Mouse (Mus musculus) limb, embryonic 12.5 days (tissue): ENCODE measurements around the gene Vmn1r49. TPM values are rescaled to one million over a fixed set of nuclear protein-coding genes. Genes with fewer than 3 reads are reported as not detected.
"Not testable (repeated sequence)": the region's sequence is repeated elsewhere in the genome, so short reads cannot be mapped to it uniquely, and the experiment has no call there.

Source experiments
- ATAC-seq: fragments of 200-750 bp; cut with Nextera tagmentation; 2 replicates; pipeline ENCODE4 v1.8.0; 2017; ENCODE audit warnings: low read depth, moderate TSS enrichment; ENCODE audit not compliant: insufficient number of reproducible peaks, insufficient read depth, low FRiP score, low TSS enrichment
- H3K27ac ChIP-seq: fragments of 300-500 bp; sonication (generic); 2 replicates; pipeline ENCODE4 v1.5.1; 2016; ENCODE audit warnings: mild to moderate bottlenecking, moderate library complexity
- H3K27me3 ChIP-seq: fragments of 300-500 bp; sonication (generic); 2 replicates; pipeline ENCODE4 v1.6.1; 2016; ENCODE audit warnings: mild to moderate bottlenecking, moderate library complexity
- H3K36me3 ChIP-seq: fragments of 300-500 bp; sonication (generic); 2 replicates; pipeline ENCODE4 v1.6.1; 2016; ENCODE audit warnings: mild to moderate bottlenecking, moderate library complexity
- H3K4me1 ChIP-seq: fragments of 300-500 bp; sonication (generic); replicated peaks from 2 replicates; pipeline ENCODE4 v1.6.1; 2016
- H3K4me2 ChIP-seq: fragments of 300-500 bp; sonication (generic); 2 replicates; pipeline ENCODE4 v1.6.1; 2016; ENCODE audit warnings: mild to moderate bottlenecking, moderate library complexity
- H3K4me3 ChIP-seq: fragments of 300-500 bp; sonication (generic); replicated peaks from 2 replicates; pipeline ENCODE4 v1.5.1; 2016; ENCODE audit warnings: mild to moderate bottlenecking
- H3K9ac ChIP-seq: fragments of 300-500 bp; sonication (generic); replicated peaks from 2 replicates; pipeline ENCODE4 v1.6.1; 2016; ENCODE audit warnings: mild to moderate bottlenecking, moderate library complexity
- H3K9me3 ChIP-seq: fragments of 300-500 bp; sonication (generic); 2 replicates; pipeline ENCODE4 v1.6.1; 2016; ENCODE audit warnings: mild to moderate bottlenecking, moderate library complexity
- WGBS: fragments of 180-500 bp; shearing (Covaris S2); methylation state at CpG from one replicate; pipeline ENCODE4 v1.1.7; 2016; 5-methylcytosine and 5-hydroxymethylcytosine counted together
- polyA plus RNA-seq: library from polyadenylated mRNA; unstranded; fragments of >200 nt; fragmentation: Nextera tagmentation; extraction: Ambion mirVana; gene quantifications from 2 replicates; pipeline ENCODE4 v1.2.1, GENCODE M21; 2016

Vmn1r49 gene
- not detected in 2 replicates for polyA plus RNA-seq

- Histone ChIP-seq H3K9ac (no peak within 1 kb of the TSS), H3K27ac (no peak within 1 kb of the TSS), H3K4me1 (no peaks in the 10 kb centered on the region), H3K4me2 (no peak within 1 kb of the TSS), H3K36me3 (no peaks in the 10 kb centered on the region), H3K9me3 (peaks cover 23% of the 10 kb centered on the region), H3K4me3 (no peak within 1 kb of the TSS), H3K27me3 (no peaks in the 10 kb centered on the region)
- ATAC-seq: no peak
- WGBS: 76% methylated on average over 4 of the region's 4 CpGs
These were observed at the start of gene Vmn1r49 for GRCm38 (mm10) chr6:90078406-90078805. Gene Vmn1r49, minus strand, starts transcription at chr6:90078506.

GRCm38 (mm10) chr6:90122296-90122695 is 44.0 kb upstream of the Vmn1r49 start, which contains the start of gene Vmn1r51:
Gene Vmn1r51, plus strand, starts transcription at chr6:90122596.
- WGBS: 95% methylated on average over 1 of the region's 1 CpGs

GRCm38 (mm10) chr6:90101130-90101529 is 22.8 kb upstream of the Vmn1r49 start, which contains the start of gene Vmn1r50:
Gene Vmn1r50, plus strand, starts transcription at chr6:90101430.
- WGBS: 62% methylated on average over 2 of the region's 2 CpGs
- ATAC-seq: no peak

More at GRCm38 (mm10) chr6:90122296-90122695, 44.0 kb upstream of the Vmn1r49 start, which contains the start of gene Vmn1r51:
- not testable (repeated sequence) for H3K4me1 ChIP-seq, H3K9ac ChIP-seq, H3K36me3 ChIP-seq, ATAC-seq, H3K4me3 ChIP-seq, H3K4me2 ChIP-seq, H3K9me3 ChIP-seq, H3K27me3 ChIP-seq, H3K27ac ChIP-seq

GRCm38 (mm10) chr6:90100566-90100965 is 22.3 kb upstream of the Vmn1r49 start:
- H3K9me3 ChIP-seq: peaks cover 31% of the 10 kb centered on the region; the same call in 1 of the 2 replicates
- no peaks in the 10 kb centered on the region for H3K36me3 ChIP-seq
- H3K4me3 ChIP-seq: no peak overlapping the region
- WGBS: 94% methylated on average over 2 of the region's 2 CpGs
- no peak for ATAC-seq
- no peak overlapping the region for H3K9ac ChIP-seq
- no peak overlapping the region for H3K4me2 ChIP-seq
- H3K27me3 ChIP-seq: no peaks in the 10 kb centered on the region
- no peak overlapping the region for H3K27ac ChIP-seq
- H3K4me1 ChIP-seq: no peaks in the 10 kb centered on the region

More at GRCm38 (mm10) chr6:90101130-90101529, 22.8 kb upstream of the Vmn1r49 start, which contains the start of gene Vmn1r50:
- Histone ChIP-seq H3K4me1 (no peaks in the 10 kb centered on the region), H3K9me3 (peaks cover 31% of the 10 kb centered on the region; the same call in 1 of the 2 replicates), H3K27ac (no peak within 1 kb of the TSS), H3K9ac (no peak within 1 kb of the TSS), H3K4me3 (no peak within 1 kb of the TSS), H3K36me3 (no peaks in the 10 kb centered on the region), H3K27me3 (no peaks in the 10 kb centered on the region), H3K4me2 (no peak within 1 kb of the TSS)

- H3K4me1 ChIP-seq, H3K9ac ChIP-seq, ATAC-seq, H3K4me3 ChIP-seq, H3K36me3 ChIP-seq, H3K9me3 ChIP-seq, H3K27ac ChIP-seq, H3K4me2 ChIP-seq, H3K27me3 ChIP-seq: not testable (repeated sequence)
- WGBS: no CpG with 5 or more reads among the region's 2 CpGs
These were observed 41.6 kb downstream of the Vmn1r49 start, which contains the start of gene Vmn1r48 for GRCm38 (mm10) chr6:90036741-90037140. Gene Vmn1r48, minus strand, starts transcription at chr6:90036841.

Other genes with a start within 250 kb of the Vmn1r49 start
- not detected in 2 replicates for gene Vmn1r42, start 202.1 kb downstream of the Vmn1r49 start, polyA plus RNA-seq
- gene Vmn1r43, start 202.1 kb downstream of the Vmn1r49 start, polyA plus RNA-seq: not detected in 2 replicates
- not detected in 2 replicates for gene Vmn1r44, start 194.8 kb downstream of the Vmn1r49 start, polyA plus RNA-seq
- not detected in 2 replicates for gene Vmn1r45, start 137.9 kb downstream of the Vmn1r49 start, polyA plus RNA-seq
- gene Vmn1r46, start 109.2 kb downstream of the Vmn1r49 start, polyA plus RNA-seq: not detected in 2 replicates
- gene Vmn1r47, start 62.4 kb downstream of the Vmn1r49 start, polyA plus RNA-seq: not detected in 2 replicates
- not detected in 2 replicates for gene Vmn1r48, start 41.7 kb downstream of the Vmn1r49 start, polyA plus RNA-seq
- gene Vmn1r50, start 22.9 kb upstream of the Vmn1r49 start, polyA plus RNA-seq: not detected in 2 replicates
- gene Vmn1r51, start 44.1 kb upstream of the Vmn1r49 start, polyA plus RNA-seq: not detected in 2 replicates
- not detected in 2 replicates for gene Vmn1r52, start 96.3 kb upstream of the Vmn1r49 start, polyA plus RNA-seq
- gene V1ra8, start 124.3 kb upstream of the Vmn1r49 start, polyA plus RNA-seq: not detected in 2 replicates
- gene Vmn1r53, start 145.9 kb upstream of the Vmn1r49 start, polyA plus RNA-seq: not detected in 2 replicates
- not detected in 2 replicates for gene Vmn1r54, start 167.8 kb upstream of the Vmn1r49 start, polyA plus RNA-seq
- not detected in 2 replicates for gene BC048671, start 222.7 kb upstream of the Vmn1r49 start, polyA plus RNA-seq
- gene Chst13, start 246.7 kb upstream of the Vmn1r49 start, polyA plus RNA-seq: not detected in 2 replicates